Mouse (Mus musculus) G1E (cell line): ENCODE measurements at regions not wholly inside any gene's neighbourhood (a gene's known extent, or its start where the extent isn't known, plus 50 kb on each side); places are given as distances from the start of the nearest gene placed in this dataset.

ENCODE experiments used
- ATAC-seq: 2 replicates; pipeline ENCODE4 v1.8.0; 2016; ENCODE audit warnings: mild to moderate bottlenecking; ENCODE audit not compliant: insufficient number of reproducible peaks, poor library complexity, low FRiP score, severe bottlenecking; ENCODE audit errors: extremely low read depth
- DNase-seq: peaks from one replicate; pipeline ENCODE4 v3.0.0; 2012; ENCODE audit warnings: low spot score
- H3K27me3 ChIP-seq: 2 replicates; pipeline ENCODE4 v1.6.1; 2012; ENCODE audit warnings: mild to moderate bottlenecking, low read length, inconsistent platforms; ENCODE audit not compliant: insufficient read depth
- H3K36me3 ChIP-seq: replicated peaks from 2 replicates; pipeline ENCODE3; 2012; ENCODE audit warnings: mild to moderate bottlenecking, inconsistent platforms
- H3K4me1 ChIP-seq: 2 replicates; pipeline ENCODE4 v1.6.1; 2012; ENCODE audit warnings: low read depth, low read length, inconsistent platforms, mixed read lengths; ENCODE audit not compliant: insufficient read depth
- H3K4me3 ChIP-seq: 2 replicates; pipeline ENCODE4 v1.5.1; 2012; ENCODE audit warnings: low read depth, mild to moderate bottlenecking, inconsistent platforms, low read length, moderate library complexity, mixed read lengths
- H3K9me3 ChIP-seq: replicated peaks from 2 replicates; pipeline ENCODE4 v1.6.1; 2012; ENCODE audit warnings: inconsistent platforms
- CTCF ChIP-seq: IDR thresholded peaks from 2 replicates; pipeline ENCODE4 v1.5.1; 2012; ENCODE audit warnings: low read depth, low read length, inconsistent platforms, mixed read lengths
- GATA1 ChIP-seq: IDR thresholded peaks from 2 replicates; pipeline ENCODE4 v1.6.1; 2012; ENCODE audit warnings: borderline replicate concordance, low read length, inconsistent platforms, mixed read lengths
- GATA2 ChIP-seq: IDR thresholded peaks from 2 replicates; pipeline ENCODE4 v1.6.1; 2012; ENCODE audit warnings: low read depth, low read length, inconsistent platforms, borderline replicate concordance
- POLR2AphosphoS5 ChIP-seq: IDR thresholded peaks from 2 replicates; pipeline ENCODE4 v1.6.1; 2012; ENCODE audit warnings: low read depth, low read length, inconsistent platforms; ENCODE audit not compliant: insufficient replicate concordance
- TAL1 ChIP-seq: conservative IDR thresholded peaks from 2 replicates; pipeline ENCODE4 v1.6.1; 2012; ENCODE audit warnings: low read depth, low read length, inconsistent platforms, mixed read lengths

GRCm38 (mm10) chr14:114790946-114791830, 300.8 kb upstream of the Gpc5 start:
- peak; percentile 4 for DNase-seq
- ATAC-seq, result peak; percentile 83
- Histone ChIP-seq H3K36me3 (no peaks in the 10 kb centered on the region), H3K4me3 (no peak overlapping the region; the same call in 1 of the 2 replicates), H3K4me1 (peaks cover 4% of the 10 kb centered on the region; the same call in 1 of the 2 replicates), H3K27me3 (no peaks in the 10 kb centered on the region), H3K9me3 (no peaks in the 10 kb centered on the region)
- TF ChIP-seq CTCF (peak; percentile 94), GATA2 (no peak)

GRCm38 (mm10) chr14:114791831-114792224, 300.2 kb upstream of the Gpc5 start:
- H3K4me1 ChIP-seq, result peaks cover 4% of the 10 kb centered on the region; the same call in 1 of the 2 replicates
- DNase-seq (no peak), ATAC-seq (no peak)
- no peak overlapping the region for H3K4me3 ChIP-seq
- TF ChIP-seq GATA1, result no peak
- TF ChIP-seq GATA2, result no peak
- no peak for TF ChIP-seq TAL1
- TF ChIP-seq POLR2AphosphoS5, result no peak
- no peak for TF ChIP-seq CTCF
- H3K36me3 ChIP-seq, result no peaks in the 10 kb centered on the region
- H3K9me3 ChIP-seq, result no peaks in the 10 kb centered on the region
- H3K27me3 ChIP-seq, result no peaks in the 10 kb centered on the region

GRCm38 (mm10) chr14:114804643-114805042, 287.4 kb upstream of the Gpc5 start:
- Histone ChIP-seq H3K9me3 (no peaks in the 10 kb centered on the region), H3K36me3 (peaks cover 4% of the 10 kb centered on the region), H3K4me1 (no peaks in the 10 kb centered on the region), H3K4me3 (no peak overlapping the region), H3K27me3 (no peaks in the 10 kb centered on the region)
- TF ChIP-seq GATA1, result no peak
- no peak for TF ChIP-seq GATA2
- no peak for TF ChIP-seq TAL1
- no peak for TF ChIP-seq POLR2AphosphoS5
- TF ChIP-seq CTCF, result no peak
- DNase-seq (no peak), ATAC-seq (no peak)

GRCm38 (mm10) chr14:114808621-114809020, 283.4 kb upstream of the Gpc5 start:
- TF ChIP-seq GATA1 (no peak), GATA2 (no peak), TAL1 (no peak), CTCF (no peak), POLR2AphosphoS5 (no peak)
- DNase-seq, result no peak
- no peaks in the 10 kb centered on the region for H3K9me3 ChIP-seq
- no peaks in the 10 kb centered on the region for H3K27me3 ChIP-seq
- ATAC-seq, result no peak
- no peak overlapping the region for H3K4me3 ChIP-seq
- H3K36me3 ChIP-seq, result peaks cover 4% of the 10 kb centered on the region
- H3K4me1 ChIP-seq, result no peaks in the 10 kb centered on the region

- Histone ChIP-seq H3K9me3 (peaks cover 2% of the 10 kb centered on the region; the same call in 1 of the 2 replicates), H3K27me3 (no peaks in the 10 kb centered on the region), H3K4me1 (no peaks in the 10 kb centered on the region), H3K36me3 (no peaks in the 10 kb centered on the region), H3K4me3 (no peak overlapping the region)
- ATAC-seq (no peak), DNase-seq (no peak)
- TF ChIP-seq GATA2, result no peak
- TF ChIP-seq CTCF, result no peak
- no peak for TF ChIP-seq TAL1
- TF ChIP-seq POLR2AphosphoS5, result no peak
- TF ChIP-seq GATA1, result no peak
Observed at GRCm38 (mm10) chr14:114820677-114821076, 271.3 kb upstream of the Gpc5 start.

GRCm38 (mm10) chr14:114821098-114821594, 270.9 kb upstream of the Gpc5 start:
- Histone ChIP-seq H3K9me3 (peaks cover 2% of the 10 kb centered on the region; the same call in 1 of the 2 replicates), H3K4me1 (no peaks in the 10 kb centered on the region), H3K27me3 (no peaks in the 10 kb centered on the region), H3K36me3 (no peaks in the 10 kb centered on the region), H3K4me3 (no peak overlapping the region)
- ATAC-seq, result no peak; the same call in 1 of the 2 replicates
- TF ChIP-seq GATA1, result no peak
- TF ChIP-seq CTCF, result no peak
- TF ChIP-seq GATA2, result no peak
- no peak for TF ChIP-seq POLR2AphosphoS5
- no peak for TF ChIP-seq TAL1
- DNase-seq, result no peak
